9 mouse cellular contexts compared by ENCODE assay signal in genomic region chr4:123343471-123343789, GRCm38 (mm10). TPM values are rescaled to one million over a fixed set of nuclear protein-coding genes. Genes with fewer than 3 reads are reported as not detected.
DNase-seq lines count a peak whose midpoint lies in the region; ATAC-seq and TF ChIP-seq lines count a peak whose summit lies in the region.
"Had no signal": no experiment of that assay in that cellular context is flagged by ENCODE, and none has a peak within 500 bp of the region (broad histone marks: within the 10 kb centered on the region; RNA-seq: fewer than 3 reads in every experiment).

No protein-coding gene starts in this region.

- H3K36me3 ChIP-seq in kidney, adult 2 months (ENCODE audit: control insufficient read depth, insufficient read depth, low read length) = no peaks in the 10 kb centered on the region
- peaks cover 2% of the 10 kb centered on the region; the same call in 1 of the 2 replicates for H3K36me3 ChIP-seq in intestine, embryonic 14.5 days (ENCODE audit: control insufficient read depth, insufficient read depth, low read length)
- H3K36me3 ChIP-seq in midbrain, embryonic 13.5 days = peaks cover 19% of the 10 kb centered on the region

- WGBS in kidney, adult 2 months = 3% methylated on average over 6 of the region's 6 CpGs
- 8% methylated on average over 6 of the region's 6 CpGs for whole genome bisulfite sequencing in intestine, embryonic 14.5 days
- WGBS in midbrain, embryonic 13.5 days = 11% methylated on average over 6 of the region's 6 CpGs

- no peak for TF ChIP-seq CTCF in kidney, adult 2 months (conservative IDR thresholded peaks at IDR 0.05; ENCODE audit: insufficient read depth, insufficient read length, low read depth, low read length)

- no peaks in the 10 kb centered on the region for H3K27me3 ChIP-seq in kidney, adult 2 months (replicated peaks; ENCODE audit: control insufficient read depth, insufficient read depth, low read length)
- H3K27me3 ChIP-seq in intestine, embryonic 14.5 days (replicated peaks; ENCODE audit: control insufficient read depth, insufficient read depth, low read length) = peaks cover 40% of the 10 kb centered on the region
- peaks cover 51% of the 10 kb centered on the region for H3K27me3 ChIP-seq in midbrain, embryonic 13.5 days

- no peak for TF ChIP-seq POLR2A in kidney, adult 2 months (IDR thresholded peaks at IDR 0.05; ENCODE audit: low read depth, low read length)

- no peaks in the 10 kb centered on the region for H3K9me3 ChIP-seq in intestine, embryonic 14.5 days (ENCODE audit: control insufficient read depth, low read length)
- H3K9me3 ChIP-seq in midbrain, embryonic 13.5 days = no peaks in the 10 kb centered on the region

- peak; percentile 16; the same call in 1 of the 2 replicates for ATAC-seq in common myeloid progenitor, adult 5-6 weeks (replicated peaks; ENCODE audit: low read depth, poor library complexity, severe bottlenecking)
- peak; percentile 53 for ATAC-seq in intestine, embryonic 14.5 days (replicated peaks; ENCODE audit: low FRiP score, low TSS enrichment, low read depth)
- ATAC-seq in midbrain, embryonic 13.5 days = no peak
- no peak for ATAC-seq in granulocyte monocyte progenitor cell, adult 5-6 weeks (replicated peaks; ENCODE audit: poor library complexity, severe bottlenecking)

- no peaks in the 10 kb centered on the region for H3K4me1 ChIP-seq in kidney, adult 2 months (ENCODE audit: control insufficient read depth, insufficient read depth, low read length)
- H3K4me1 ChIP-seq in intestine, embryonic 14.5 days (replicated peaks; ENCODE audit: control insufficient read depth, insufficient read depth, low read length) = peaks cover 11% of the 10 kb centered on the region; the same call in 1 of the 2 replicates
- peaks cover 17% of the 10 kb centered on the region for H3K4me1 ChIP-seq in midbrain, embryonic 13.5 days (replicated peaks)

- peak overlapping the region; percentile 54; the same call in 1 of the 2 replicates for H3K4me3 ChIP-seq in kidney, adult 2 months (ENCODE audit: insufficient read depth, low read depth, low read length)
- H3K4me3 ChIP-seq in intestine, embryonic 14.5 days (ENCODE audit: low read depth, low read length) = peak overlapping the region; percentile 47
- peak overlapping the region; percentile 52 for H3K4me3 ChIP-seq in midbrain, embryonic 13.5 days (replicated peaks)

- no peak for DNase-seq in kidney, adult 2 months
- no peak for DNase-seq in kidney, postnatal 36 days
- DNase-seq in intestine, embryonic 14.5 days (ENCODE audit: low spot score) = no peak
- DNase-seq in spleen, postnatal 10 days (ENCODE audit: low spot score in 2 of 2) = no peak
- DNase-seq in adrenal gland, adult 2 months = no peak

- no peak overlapping the region for H3K27ac ChIP-seq in kidney, adult 2 months (ENCODE audit: insufficient read depth, low read depth, low read length)
- H3K27ac ChIP-seq in intestine, embryonic 14.5 days (ENCODE audit: low read depth) = no peak overlapping the region
- H3K27ac ChIP-seq in midbrain, embryonic 13.5 days = no peak overlapping the region

- H3K4me2 ChIP-seq in intestine, embryonic 14.5 days (ENCODE audit: low read length) = peak overlapping the region; percentile 59
- H3K4me2 ChIP-seq in midbrain, embryonic 13.5 days (replicated peaks) = peak overlapping the region; percentile 88

- no peak overlapping the region for H3K9ac ChIP-seq in intestine, embryonic 14.5 days (ENCODE audit: low read length)
- H3K9ac ChIP-seq in midbrain, embryonic 13.5 days (replicated peaks) = 0 out of 2 replicates have a peak overlapping the region, but pooled peaks have one; percentile 55

RNA-seq across cellular contexts. Expression of gene Bmp8a, which starts 0.4 kb away (rescaled TPM):
- 1.5 and 2.9 TPM in 2 replicates for polyA plus RNA-seq in kidney, adult 2 months (2012; rRNA removed)
- not detected in 2 replicates for total RNA-seq in common myeloid progenitor, adult 5-6 weeks (2017)
- polyA plus RNA-seq in intestine, embryonic 14.5 days (2014; fragmentation: Nextera tagmentation; extraction: Ambion mirVana) = 0.12 and 0.19 TPM in 2 replicates
- polyA plus RNA-seq in midbrain, embryonic 13.5 days (2015; fragmentation: Nextera tagmentation; extraction: Ambion mirVana) = 0.13 TPM in 1 of 2 replicates, not detected in the other
- not detected in 2 replicates for total RNA-seq in granulocyte monocyte progenitor cell, adult 5-6 weeks (2014; fragmentation: Nextera tagmentation)
- 0.30 TPM in 1 of 2 replicates, not detected in the other for total RNA-seq in granulocyte monocyte progenitor cell, adult 5-6 weeks (2017)
- under 1 TPM in 1 of 2 experiments, not detected in 1; 0.21 TPM for total RNA-seq in adrenal gland, adult 2 months (2021)
- polyA plus RNA-seq in adrenal gland, adult 2 months (2012; rRNA removed) = 0.17 and 0.18 TPM in 2 replicates
- polyA plus RNA-seq: Patski had no signal

RNA-seq across cellular contexts. Expression of gene Oxct2a, which starts 20.0 kb away (rescaled TPM):
- polyA plus RNA-seq in kidney, adult 2 months (2012; rRNA removed) = 0.11 and 0.30 TPM in 2 replicates
- total RNA-seq in common myeloid progenitor, adult 5-6 weeks (2017) = not detected in 2 replicates
- polyA plus RNA-seq in intestine, embryonic 14.5 days (2014; fragmentation: Nextera tagmentation; extraction: Ambion mirVana) = not detected in 2 replicates
- not detected in 2 replicates for polyA plus RNA-seq in midbrain, embryonic 13.5 days (2015; fragmentation: Nextera tagmentation; extraction: Ambion mirVana)
- not detected in 2 replicates for total RNA-seq in granulocyte monocyte progenitor cell, adult 5-6 weeks (2014; fragmentation: Nextera tagmentation)
- total RNA-seq in granulocyte monocyte progenitor cell, adult 5-6 weeks (2017) = not detected in 2 replicates
- total RNA-seq in adrenal gland, adult 2 months (2021) = not detected
- polyA plus RNA-seq in adrenal gland, adult 2 months (2012; rRNA removed) = not detected in 2 replicates
- polyA plus RNA-seq: Patski had no signal

Comparison
In these comparisons a context has a peak if more than half of its experiments do, and no peak if none do; other contexts are left out.
1. ATAC-seq: peak in common myeloid progenitor, adult 5-6 weeks (single experiment) and intestine, embryonic 14.5 days (single experiment); none in midbrain, embryonic 13.5 days (single experiment) and granulocyte monocyte progenitor cell, adult 5-6 weeks (single experiment).
2. Peak in every context shown above with its lines, with median percentiles within 50 percentile points of each other: H3K4me3 ChIP-seq.